18 mouse cellular contexts compared by ENCODE assay signal in the genomic region with DNA sequence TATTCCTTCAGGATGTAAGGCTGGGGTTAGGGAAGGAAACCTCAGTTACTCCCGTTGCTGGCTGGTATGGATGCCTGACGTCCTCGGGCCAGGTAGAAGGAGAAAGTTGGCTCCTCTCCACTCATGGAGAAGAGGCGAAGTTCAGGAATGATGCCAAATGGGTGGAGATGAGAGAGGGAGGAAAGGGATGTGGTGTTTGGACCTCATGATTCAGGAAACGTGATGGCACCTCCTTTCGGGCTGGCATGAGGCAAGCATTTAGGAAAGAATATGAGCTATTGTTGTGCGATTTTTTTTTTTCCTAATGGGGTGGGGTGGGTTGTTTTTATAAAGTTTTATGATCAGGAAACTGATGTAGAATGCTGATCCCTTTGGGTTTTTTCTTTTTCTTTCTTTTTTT.
DNase-seq lines count a peak whose midpoint lies in the region; ATAC-seq and TF ChIP-seq lines count a peak whose summit lies in the region.
"Had no signal": no experiment of that assay in that cellular context is flagged by ENCODE, and none has a peak within 500 bp of the region (broad histone marks: within the 10 kb centered on the region; RNA-seq: fewer than 3 reads in every experiment).

No protein-coding gene starts in this region.

- no peaks in the 10 kb centered on the region for H3K27me3 ChIP-seq in kidney, embryonic 16.5 days (ENCODE audit: insufficient read depth, low read length)
- H3K27me3 ChIP-seq: embryonic facial prominence, embryonic 13.5 days; hindbrain, embryonic 15.5 days; midbrain, embryonic 12.5 days had no signal

- no peak overlapping the region for H3K4me2 ChIP-seq in kidney, embryonic 16.5 days (replicated peaks; ENCODE audit: low read depth, low read length)
- H3K4me2 ChIP-seq: embryonic facial prominence, embryonic 13.5 days; hindbrain, embryonic 15.5 days; liver, embryonic 11.5 days; midbrain, embryonic 12.5 days had no signal

- no peaks in the 10 kb centered on the region for H3K4me1 ChIP-seq in kidney, embryonic 16.5 days (ENCODE audit: insufficient read depth, low read length)
- peaks cover 14% of the 10 kb centered on the region; the same call in 1 of the 2 replicates for H3K4me1 ChIP-seq in brown adipose tissue, adult 24 weeks (ENCODE audit: control insufficient read depth, insufficient read depth, insufficient read length, low read length)
- H3K4me1 ChIP-seq: embryonic facial prominence, embryonic 13.5 days; hindbrain, embryonic 15.5 days; midbrain, embryonic 12.5 days had no signal

- no peaks in the 10 kb centered on the region for H3K36me3 ChIP-seq in kidney, embryonic 16.5 days (ENCODE audit: insufficient read depth, low read length)
- H3K36me3 ChIP-seq: embryonic facial prominence, embryonic 13.5 days; hindbrain, embryonic 15.5 days; midbrain, embryonic 12.5 days had no signal

- H3K9me3 ChIP-seq in kidney, embryonic 16.5 days (ENCODE audit: low read length) = no peaks in the 10 kb centered on the region
- H3K9me3 ChIP-seq: embryonic facial prominence, embryonic 13.5 days; hindbrain, embryonic 15.5 days; midbrain, embryonic 12.5 days had no signal

- peak overlapping the region; percentile 31; the same call in 1 of the 2 replicates for H3K27ac ChIP-seq in gastrocnemius, adult 2 months
- H3K27ac ChIP-seq in kidney, embryonic 16.5 days (ENCODE audit: low read length) = no peak overlapping the region
- H3K27ac ChIP-seq in brown adipose tissue, adult 24 weeks (replicated peaks; ENCODE audit: low read depth, low read length) = 0 out of 2 replicates have a peak overlapping the region, but pooled peaks have one; percentile 18
- H3K27ac ChIP-seq: embryonic facial prominence, embryonic 13.5 days; hindbrain, embryonic 15.5 days; midbrain, embryonic 12.5 days; stomach, postnatal 0 days had no signal

- H3K9ac ChIP-seq in kidney, embryonic 16.5 days (replicated peaks; ENCODE audit: low read length) = no peak overlapping the region
- H3K9ac ChIP-seq: embryonic facial prominence, embryonic 13.5 days; forebrain, postnatal 0 days; hindbrain, embryonic 15.5 days; midbrain, embryonic 12.5 days had no signal

- ATAC-seq in kidney, embryonic 16.5 days (ENCODE audit: low FRiP score, low TSS enrichment) = no peak
- ATAC-seq: forebrain, postnatal 0 days; intestine, embryonic 16.5 days had no signal

- no peak for TF ChIP-seq CTCF in gastrocnemius, adult 2 months (IDR thresholded peaks at IDR 0.05)

- WGBS in kidney, embryonic 16.5 days = 60% methylated on average over 7 of the region's 7 CpGs

- DNase-seq in gastrocnemius, adult 2 months = no peak
- DNase-seq in gastrocnemius, adult 8-10 months (ENCODE audit: low spot score in 2 of 2) = no peak
- peak; percentile 67 for DNase-seq in kidney, adult 9 months
- DNase-seq in lung, postnatal 14 days = peak; percentile 48
- DNase-seq in left cerebral cortex, postnatal 4 days = no peak
- DNase-seq: adrenal gland, adult 2 months; forebrain, postnatal 0 days; heart, postnatal 36 days; layer of hippocampus, adult 9-11 months; right cerebral cortex, postnatal 25 days had no signal

- no peak overlapping the region for H3K4me3 ChIP-seq in gastrocnemius, adult 2 months
- no peak overlapping the region for H3K4me3 ChIP-seq in kidney, embryonic 16.5 days (ENCODE audit: low read length)
- H3K4me3 ChIP-seq in brown adipose tissue, adult 24 weeks (ENCODE audit: insufficient read depth, low read depth, low read length) = no peak overlapping the region
- H3K4me3 ChIP-seq: embryonic facial prominence, embryonic 13.5 days; hindbrain, embryonic 15.5 days; midbrain, embryonic 12.5 days had no signal

- intact Hi-C loops in gastrocnemius, adult 2 months (cut with DNase I) = no loop called here
- intact Hi-C loops in left cerebral cortex, postnatal 4 days (cut with DNase I) = no loop called here

Comparison
In these comparisons a context has a peak if more than half of its experiments do, and no peak if none do; other contexts are left out.
1. DNase-seq: peak in kidney, adult 9 months (single experiment) and lung, postnatal 14 days (single experiment); none in gastrocnemius, adult 2 months (single experiment), gastrocnemius, adult 8-10 months (0 of 2) and left cerebral cortex, postnatal 4 days (single experiment).